Mouse (Mus musculus): ENCODE measurements around the gene Slitrk1.

The Slitrk1 gene

DNA sequence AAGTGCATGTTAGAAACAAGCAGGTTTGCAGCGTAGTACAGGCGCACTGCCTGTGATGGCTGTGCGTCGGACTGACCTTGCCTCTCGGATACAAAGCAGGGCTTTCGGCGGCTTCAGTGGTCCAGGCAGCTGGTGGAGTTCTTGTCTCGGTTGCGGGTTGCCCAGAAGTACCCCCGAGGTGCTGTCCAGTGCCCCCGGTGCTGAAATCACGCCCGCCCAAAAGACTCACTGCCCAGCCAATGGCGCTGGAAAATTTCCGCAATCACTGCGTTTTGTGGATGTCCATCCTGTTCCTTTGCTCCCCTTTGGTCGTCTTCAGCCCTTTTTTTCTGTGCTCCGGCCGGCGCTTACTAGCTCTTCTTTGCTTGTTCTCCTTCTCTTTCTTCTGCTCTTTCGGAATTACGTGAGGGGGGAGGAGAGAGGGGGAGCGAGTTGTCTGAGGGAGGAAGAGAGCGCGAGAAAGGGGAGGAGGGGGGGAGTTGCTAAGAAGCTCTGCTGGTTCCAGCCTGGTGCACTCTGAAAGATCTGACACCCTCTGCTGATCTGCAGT, at the start of gene Slitrk1:
TSS of gene Slitrk1 (minus strand) at position 445 of the 550 bp plus-strand sequence.
- no peak for DNase-seq

- no peak for DNase-seq
Observed at GRCm38 (mm10) chr14:108935777-108936176, 21.8 kb upstream of the Slitrk1 start.

GRCm38 (mm10) chr14:108914336-108914735, 378 bp upstream of the Slitrk1 start:
- DNase-seq = no peak

GRCm38 (mm10) chr14:108912876-108913490, 975 bp downstream of the Slitrk1 start:
- DNase-seq = no peak

DNA sequence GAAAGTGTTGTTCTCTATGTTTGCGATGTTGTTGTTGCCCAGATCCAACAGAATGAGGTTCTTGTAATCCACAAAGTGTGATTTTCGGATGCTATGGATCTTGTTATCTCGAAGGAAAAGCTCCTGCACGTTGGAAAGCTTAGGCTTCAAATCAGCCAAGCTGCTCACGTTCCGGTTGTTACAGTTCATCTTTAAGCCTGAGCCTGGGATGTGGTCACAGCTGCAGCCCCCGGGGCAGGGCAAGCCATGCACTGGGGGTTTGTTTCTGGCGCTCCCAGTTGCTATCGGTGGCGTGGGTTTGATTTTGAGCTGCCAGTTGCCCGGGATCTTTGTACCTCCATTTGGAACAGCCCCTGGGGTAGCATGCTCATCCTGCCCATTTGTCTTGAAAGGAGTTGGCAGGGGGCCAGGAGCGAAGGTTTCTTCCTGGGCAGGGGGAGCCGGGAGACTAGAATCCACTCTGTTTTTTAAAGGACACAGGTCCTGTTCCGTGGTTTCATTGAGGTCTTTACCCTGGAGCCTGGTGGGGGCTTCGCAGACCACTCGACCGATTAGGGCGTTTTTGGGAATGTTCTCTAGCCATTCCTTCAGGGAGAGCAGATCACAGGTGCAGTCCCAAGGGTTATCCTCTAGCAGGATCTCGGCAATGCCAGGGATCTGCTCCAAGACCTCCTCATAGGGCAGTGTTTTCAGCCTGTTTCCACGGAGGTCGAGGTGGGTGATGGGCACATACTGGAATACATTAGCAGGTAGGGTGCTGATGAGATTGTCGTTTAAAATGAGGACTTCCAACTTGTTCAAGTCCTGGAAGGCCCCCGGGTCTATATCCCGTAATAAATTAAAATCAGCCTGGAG, 1.7 kb downstream of the Slitrk1 start:
- no peak for DNase-seq

DNA sequence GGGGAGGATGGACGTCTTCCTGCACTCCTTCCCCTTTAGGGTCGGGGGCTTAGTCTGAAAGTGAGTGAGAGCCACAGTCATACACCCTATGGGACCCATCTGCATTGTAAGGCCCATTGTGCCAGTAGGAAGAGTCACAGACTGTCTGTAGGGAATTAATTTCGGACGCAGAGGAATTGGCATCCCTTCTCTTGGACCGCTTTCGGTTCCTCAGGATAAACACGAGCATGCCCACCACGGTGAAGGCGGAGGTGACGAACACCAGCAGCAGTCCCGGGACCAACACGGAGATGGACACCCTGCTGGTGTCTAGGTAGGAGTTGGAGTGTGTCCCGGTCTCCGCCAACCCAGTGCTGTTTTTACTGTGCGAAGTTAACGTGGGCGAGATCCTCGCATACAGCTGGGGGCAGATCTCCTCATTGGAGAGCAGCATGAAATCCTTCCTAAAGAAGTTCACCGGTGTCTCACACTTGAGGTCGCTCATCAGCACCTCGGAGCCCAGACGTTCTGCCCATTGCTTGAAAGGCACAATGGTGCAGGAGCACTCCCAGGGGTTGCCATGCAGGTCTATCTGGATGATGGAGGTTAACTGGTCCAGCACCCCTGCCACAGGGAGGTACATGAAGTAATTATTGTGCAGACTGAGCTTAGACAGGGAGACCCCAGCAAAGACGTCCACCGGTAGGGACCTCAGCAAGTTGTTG, 2.7 kb downstream of the Slitrk1 start:
- DNase-seq = no peak

- DNase-seq = no peak
Observed at GRCm38 (mm10) chr14:108910449-108911137, 3.4 kb downstream of the Slitrk1 start.

DNA sequence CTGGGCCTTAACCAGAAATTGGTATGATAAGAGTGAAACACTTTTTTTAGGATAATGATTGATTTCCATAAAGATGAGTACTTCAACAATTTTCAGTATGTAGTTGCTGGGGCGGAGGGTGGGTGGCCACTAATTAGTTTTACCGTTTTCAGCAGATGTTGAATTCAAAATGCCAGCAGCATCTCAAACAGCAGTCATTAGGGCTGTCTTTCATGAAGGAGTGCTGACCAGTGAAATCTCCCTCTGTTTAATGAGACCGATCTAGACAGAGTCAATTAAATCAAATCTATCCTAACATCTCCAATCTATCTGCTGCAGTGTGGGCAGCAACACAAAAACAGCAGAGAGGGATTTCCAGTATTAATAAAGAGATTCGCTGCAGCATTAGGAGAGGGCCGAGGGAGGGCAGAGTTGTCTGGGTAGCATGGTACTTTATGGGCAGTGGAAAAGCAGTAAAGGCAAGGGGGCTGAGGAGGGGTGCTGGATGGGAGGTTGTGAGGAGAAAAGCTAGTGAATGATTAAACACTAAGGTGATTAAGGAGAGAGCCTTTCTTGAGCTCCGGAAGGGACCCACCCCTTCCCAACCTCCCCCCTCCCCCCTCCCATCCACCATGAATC, 4.5 kb downstream of the Slitrk1 start:
- no peak for DNase-seq

DNA sequence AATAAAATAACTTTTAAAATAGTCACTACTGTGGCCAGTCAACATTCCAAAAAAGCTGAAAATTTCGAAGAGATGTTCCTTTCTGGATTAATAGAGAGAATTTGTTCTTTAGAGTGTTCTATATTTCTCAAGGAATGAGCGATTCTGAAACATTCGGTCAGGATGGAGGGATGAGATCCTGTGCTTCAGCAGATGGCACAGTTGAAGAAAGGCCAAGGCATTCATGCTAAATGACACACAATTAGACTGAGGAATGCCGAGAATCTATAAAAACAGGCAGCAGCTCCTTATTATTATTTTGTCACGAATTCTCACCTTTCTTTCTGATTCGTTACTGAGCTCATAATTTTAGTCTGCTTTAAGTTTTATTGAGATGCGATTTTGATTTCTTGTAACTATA, 15.4 kb downstream of the Slitrk1 start:
- DNase-seq = no peak

DNA sequence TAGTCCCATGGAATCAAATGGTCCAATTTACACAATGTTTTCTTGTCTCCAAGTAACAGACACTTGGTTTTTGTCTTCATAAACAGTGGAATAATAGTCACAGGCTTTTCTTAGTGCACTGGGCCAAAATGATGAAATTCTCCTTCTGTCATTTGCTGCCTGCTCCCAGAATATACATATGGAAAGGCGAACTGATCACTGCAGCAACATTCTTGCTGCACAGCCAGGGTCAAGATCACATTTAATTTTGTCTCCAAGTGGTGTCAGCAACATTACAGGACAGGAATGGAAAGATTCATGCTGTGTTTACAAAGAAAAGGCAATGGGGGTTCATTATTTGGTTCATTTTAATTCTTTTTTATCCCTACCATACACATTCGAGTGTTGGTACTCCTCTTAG, 18.5 kb downstream of the Slitrk1 start:
- DNase-seq = no peak

GRCm38 (mm10) chr14:108867816-108868215, 46.1 kb downstream of the Slitrk1 start:
- no peak for DNase-seq

DNA sequence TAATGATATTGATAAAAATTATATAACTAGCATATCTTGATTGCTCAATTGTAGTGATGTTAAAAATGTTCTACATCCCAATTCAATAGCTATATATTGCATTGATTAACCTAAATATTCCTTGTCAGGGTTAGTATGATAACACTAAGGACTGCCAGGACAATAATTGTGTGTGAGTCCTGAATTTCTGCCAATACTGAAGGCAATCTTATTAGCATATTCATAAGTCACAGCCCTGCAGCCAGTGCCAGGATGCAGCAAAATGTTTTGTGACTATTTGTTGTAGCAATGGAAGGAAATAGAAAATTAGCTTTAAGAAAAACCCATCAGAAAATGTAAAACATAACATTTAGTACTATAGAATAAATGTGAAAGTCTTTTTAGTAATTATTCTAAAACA, 49.3 kb downstream of the Slitrk1 start:
- DNase-seq = no peak

DNA sequence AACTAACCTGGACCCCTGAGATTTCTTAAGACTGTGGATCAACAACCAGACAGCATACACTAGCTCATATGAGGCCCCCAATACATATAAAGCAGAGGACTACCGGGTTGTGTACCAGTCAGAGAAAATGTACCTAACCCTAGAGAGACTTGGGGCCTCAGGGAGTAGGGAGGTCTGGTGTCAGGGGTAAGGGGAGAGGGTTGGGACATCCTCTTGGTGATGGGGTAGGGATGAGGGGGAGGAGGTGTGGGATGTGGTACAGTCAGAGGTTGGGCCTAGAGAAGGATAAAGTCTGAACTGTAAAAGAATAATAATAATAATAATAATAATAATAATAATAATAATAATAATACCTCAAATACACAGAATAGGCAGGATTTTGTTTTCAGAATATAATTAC, 54.6 kb downstream of the Slitrk1 start:
- DNase-seq = no peak

All from thymus, adult 18-20 months (tissue).